Comparison of ENCODE assay signal across 26 mouse cellular contexts in the genomic region with DNA sequence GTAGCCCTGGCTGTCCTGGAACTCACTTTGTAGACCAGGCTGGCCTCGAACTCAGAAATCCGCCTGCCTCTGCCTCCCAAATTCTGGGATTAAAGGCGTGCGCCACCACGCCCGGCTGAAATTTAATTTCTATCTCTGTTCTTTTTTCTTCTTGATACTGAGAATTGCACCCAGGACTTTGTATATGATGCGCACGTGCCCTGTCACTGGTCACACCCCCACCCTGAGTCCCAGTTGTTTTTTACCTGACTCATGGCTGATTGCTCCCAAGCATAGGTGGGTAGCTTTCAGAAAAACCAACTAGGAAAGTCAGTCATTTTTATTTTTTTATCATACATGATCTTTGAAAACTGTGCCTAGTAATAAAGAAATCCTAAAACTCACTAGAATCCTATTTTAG.
"Had no signal": no experiment of that assay in that cellular context is flagged by ENCODE, and none has a peak within 500 bp of the region (broad histone marks: within the 10 kb centered on the region; RNA-seq: fewer than 3 reads in every experiment).

No protein-coding gene starts in this region.

- H3K9ac ChIP-seq: embryonic facial prominence, embryonic 12.5 days; embryonic facial prominence, embryonic 13.5 days; embryonic facial prominence, embryonic 15.5 days; forebrain, embryonic 12.5 days; forebrain, embryonic 13.5 days; forebrain, embryonic 15.5 days; forebrain, postnatal 0 days had no signal

- H3K4me1 ChIP-seq: embryonic facial prominence, embryonic 10.5 days; embryonic facial prominence, embryonic 12.5 days; embryonic facial prominence, embryonic 13.5 days; embryonic facial prominence, embryonic 15.5 days; forebrain, embryonic 10.5 days; forebrain, embryonic 12.5 days; forebrain, embryonic 13.5 days; forebrain, embryonic 15.5 days; heart, embryonic 10.5 days had no signal

- H3K9me3 ChIP-seq: embryonic facial prominence, embryonic 10.5 days; embryonic facial prominence, embryonic 12.5 days; embryonic facial prominence, embryonic 13.5 days; embryonic facial prominence, embryonic 15.5 days; forebrain, embryonic 10.5 days; forebrain, embryonic 12.5 days; forebrain, embryonic 13.5 days; forebrain, embryonic 15.5 days; heart, embryonic 10.5 days had no signal

- H3K4me2 ChIP-seq: embryonic facial prominence, embryonic 12.5 days; embryonic facial prominence, embryonic 13.5 days; embryonic facial prominence, embryonic 15.5 days; forebrain, embryonic 12.5 days; forebrain, embryonic 13.5 days; forebrain, embryonic 15.5 days; heart, embryonic 11.5 days had no signal

- DNase-seq: cerebellum, adult 9-11 months; cerebellum, postnatal 10 days; cerebellum, postnatal 14 days; cerebellum, postnatal 25 days; cerebellum, postnatal 36 days; embryo, embryonic 11 days; forebrain, postnatal 0 days; gastrocnemius, adult 2 months; gastrocnemius, postnatal 10 days; gastrocnemius, postnatal 14 days; gastrocnemius, postnatal 25 days; gastrocnemius, postnatal 36 days; heart, adult 2 months had no signal

- H3K27ac ChIP-seq: embryonic facial prominence, embryonic 10.5 days; embryonic facial prominence, embryonic 12.5 days; embryonic facial prominence, embryonic 13.5 days; embryonic facial prominence, embryonic 15.5 days; forebrain, embryonic 10.5 days; forebrain, embryonic 12.5 days; forebrain, embryonic 13.5 days; forebrain, embryonic 15.5 days; gastrocnemius, adult 2 months; heart, adult 2 months; heart, embryonic 10.5 days had no signal

- ATAC-seq: forebrain, embryonic 13.5 days; forebrain, embryonic 14.5 days; forebrain, embryonic 15.5 days; forebrain, embryonic 16.5 days; forebrain, postnatal 0 days had no signal

- H3K4me3 ChIP-seq: embryonic facial prominence, embryonic 10.5 days; embryonic facial prominence, embryonic 12.5 days; embryonic facial prominence, embryonic 13.5 days; embryonic facial prominence, embryonic 15.5 days; erythroblast, embryonic 14.5 days; forebrain, embryonic 10.5 days; forebrain, embryonic 12.5 days; forebrain, embryonic 13.5 days; forebrain, embryonic 15.5 days; gastrocnemius, adult 2 months; heart, adult 2 months; heart, embryonic 10.5 days had no signal

- H3K27me3 ChIP-seq: embryonic facial prominence, embryonic 12.5 days; embryonic facial prominence, embryonic 13.5 days; embryonic facial prominence, embryonic 15.5 days; forebrain, embryonic 12.5 days; forebrain, embryonic 13.5 days; forebrain, embryonic 15.5 days had no signal
